Mouse (Mus musculus): ENCODE data around the gene Gli3. TPM values are rescaled to one million over a fixed set of nuclear protein-coding genes. Genes with fewer than 3 reads are reported as not detected.

Gene Gli3
- polyA plus RNA-seq, 1 experiment from 2014 or later: 20.5 TPM

DNA sequence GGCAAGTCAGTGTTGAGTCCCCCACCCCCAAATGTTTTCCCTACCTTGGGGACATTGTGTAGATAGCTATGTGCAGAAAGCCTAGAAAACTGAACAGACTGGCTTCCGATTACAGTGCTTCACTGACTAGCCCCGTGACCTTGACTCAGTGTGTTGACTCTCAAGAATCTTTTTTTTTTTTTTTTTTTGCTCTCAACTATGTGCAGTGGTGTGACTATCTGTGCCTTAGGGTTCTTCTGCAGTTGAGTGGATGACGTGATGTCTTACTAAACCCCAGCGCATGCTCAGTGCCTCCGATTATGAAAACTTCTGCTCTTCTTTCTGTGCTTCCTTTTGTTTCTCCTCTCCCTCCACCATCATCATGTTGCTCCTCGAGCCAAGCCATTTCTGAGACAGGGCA is 87.7 kb downstream of the Gli3 start:
- Histone ChIP-seq H3K4me2 (ENCODE audit: low read depth, low read length) (no peak overlapping the region), H3K27me3 (replicated peaks; ENCODE audit: control insufficient read depth, insufficient read depth, low read length) (no peaks in the 10 kb centered on the region), H3K4me3 (ENCODE audit: low read depth, low read length) (no peak overlapping the region), H3K9me3 (ENCODE audit: control insufficient read depth, low read length) (no peaks in the 10 kb centered on the region), H3K9ac (ENCODE audit: low read depth, low read length) (no peak overlapping the region), H3K27ac (replicated peaks; ENCODE audit: low read depth, low read length) (peak overlapping the region; percentile 58; the same call in 1 of the 2 replicates), H3K4me1 (ENCODE audit: control insufficient read depth, insufficient read depth, low read length) (peaks cover 40% of the 10 kb centered on the region), H3K36me3 (ENCODE audit: control insufficient read depth, insufficient read depth, low read length) (0 out of 2 replicates have a peak, but pooled peaks cover 2% of the 10 kb centered on the region)
- 48% methylated on average over 6 of the region's 6 CpGs for WGBS
- ATAC-seq (ENCODE audit: low read depth): no peak
- DNase-seq (ENCODE audit: low spot score): peak; percentile 26

DNA sequence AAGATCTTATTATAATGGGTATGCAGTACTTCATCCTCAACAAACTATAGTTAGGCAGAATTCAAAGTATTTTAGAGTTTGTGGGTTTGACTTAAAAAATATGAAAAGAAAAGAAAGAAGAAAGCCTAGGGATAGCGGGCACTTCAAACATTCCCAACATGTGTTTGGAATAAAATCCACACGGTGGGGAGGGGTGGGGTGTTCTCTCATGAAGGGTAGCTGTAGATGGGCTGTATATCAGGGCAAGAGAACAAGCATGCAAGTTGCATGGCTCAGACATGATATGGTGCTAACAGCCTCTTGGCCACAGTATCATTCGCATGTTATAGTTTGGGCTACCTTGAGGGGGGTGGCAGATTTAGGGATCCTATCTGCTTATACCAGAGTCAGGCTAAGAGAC is 89.0 kb downstream of the Gli3 start:
- peaks cover 32% of the 10 kb centered on the region for H3K4me1 ChIP-seq (ENCODE audit: control insufficient read depth, insufficient read depth, low read length)
- H3K9me3 ChIP-seq (ENCODE audit: control insufficient read depth, low read length): no peaks in the 10 kb centered on the region
- WGBS: 39% methylated on average over 3 of the region's 3 CpGs
- H3K4me2 ChIP-seq (ENCODE audit: low read depth, low read length): no peak overlapping the region
- H3K27ac ChIP-seq (replicated peaks; ENCODE audit: low read depth, low read length): peak overlapping the region; percentile 58; the same call in 1 of the 2 replicates
- no peak overlapping the region for H3K4me3 ChIP-seq (ENCODE audit: low read depth, low read length)
- H3K27me3 ChIP-seq (replicated peaks; ENCODE audit: control insufficient read depth, insufficient read depth, low read length): no peaks in the 10 kb centered on the region
- no peak for DNase-seq (ENCODE audit: low spot score)
- peak; percentile 20; the same call in 1 of the 2 replicates for ATAC-seq (ENCODE audit: low read depth)
- 0 out of 2 replicates have a peak, but pooled peaks cover 2% of the 10 kb centered on the region for H3K36me3 ChIP-seq (ENCODE audit: control insufficient read depth, insufficient read depth, low read length)
- no peak overlapping the region for H3K9ac ChIP-seq (ENCODE audit: low read depth, low read length)

DNA sequence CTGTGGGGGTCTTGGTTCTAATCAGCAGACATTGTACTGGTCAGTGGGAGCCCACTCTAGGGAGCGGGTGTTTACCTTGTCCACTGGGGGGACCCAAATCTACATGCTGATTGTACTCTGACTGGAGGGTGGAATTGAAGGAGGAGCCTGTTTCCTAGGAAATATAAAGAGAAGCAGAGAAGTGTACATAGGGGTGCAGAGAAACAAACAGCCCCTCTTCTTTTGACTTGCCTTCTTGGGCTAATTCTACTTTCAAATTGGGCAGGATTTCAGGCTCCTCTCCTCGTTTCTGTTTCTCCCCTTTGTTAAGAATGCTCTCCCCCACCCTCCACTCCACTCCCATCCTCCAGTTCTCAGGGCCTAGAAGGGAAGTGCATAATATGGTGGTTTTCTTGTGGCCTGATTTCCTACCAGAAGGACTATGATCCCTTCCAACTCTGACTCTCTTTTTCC is 93.6 kb downstream of the Gli3 start:
- 40% methylated on average over 2 of the region's 2 CpGs for WGBS
- Histone ChIP-seq H3K9ac (ENCODE audit: low read depth, low read length) (no peak overlapping the region), H3K4me3 (ENCODE audit: low read depth, low read length) (no peak overlapping the region), H3K27ac (replicated peaks; ENCODE audit: low read depth, low read length) (no peak overlapping the region), H3K9me3 (ENCODE audit: control insufficient read depth, low read length) (no peaks in the 10 kb centered on the region), H3K4me1 (ENCODE audit: control insufficient read depth, insufficient read depth, low read length) (peaks cover 15% of the 10 kb centered on the region), H3K27me3 (replicated peaks; ENCODE audit: control insufficient read depth, insufficient read depth, low read length) (no peaks in the 10 kb centered on the region), H3K36me3 (ENCODE audit: control insufficient read depth, insufficient read depth, low read length) (no peaks in the 10 kb centered on the region), H3K4me2 (ENCODE audit: low read depth, low read length) (no peak overlapping the region)
- ATAC-seq (ENCODE audit: low read depth) (no peak), DNase-seq (ENCODE audit: low spot score) (no peak)

- Histone ChIP-seq H3K27me3 (replicated peaks; ENCODE audit: control insufficient read depth, insufficient read depth, low read length) (no peaks in the 10 kb centered on the region), H3K9me3 (ENCODE audit: control insufficient read depth, low read length) (no peaks in the 10 kb centered on the region), H3K9ac (ENCODE audit: low read depth, low read length) (no peak overlapping the region), H3K4me2 (ENCODE audit: low read depth, low read length) (no peak overlapping the region), H3K4me1 (ENCODE audit: control insufficient read depth, insufficient read depth, low read length) (peaks cover 2% of the 10 kb centered on the region; the same call in 1 of the 2 replicates), H3K4me3 (ENCODE audit: low read depth, low read length) (no peak overlapping the region), H3K27ac (replicated peaks; ENCODE audit: low read depth, low read length) (no peak overlapping the region), H3K36me3 (ENCODE audit: control insufficient read depth, insufficient read depth, low read length) (no peaks in the 10 kb centered on the region)
- no peak for ATAC-seq (ENCODE audit: low read depth)
- WGBS: 76% methylated on average over 3 of the region's 3 CpGs
- DNase-seq (ENCODE audit: low spot score): no peak
Measured at GRCm38 (mm10) chr13:15561441-15561840, 98.4 kb downstream of the Gli3 start.

DNA sequence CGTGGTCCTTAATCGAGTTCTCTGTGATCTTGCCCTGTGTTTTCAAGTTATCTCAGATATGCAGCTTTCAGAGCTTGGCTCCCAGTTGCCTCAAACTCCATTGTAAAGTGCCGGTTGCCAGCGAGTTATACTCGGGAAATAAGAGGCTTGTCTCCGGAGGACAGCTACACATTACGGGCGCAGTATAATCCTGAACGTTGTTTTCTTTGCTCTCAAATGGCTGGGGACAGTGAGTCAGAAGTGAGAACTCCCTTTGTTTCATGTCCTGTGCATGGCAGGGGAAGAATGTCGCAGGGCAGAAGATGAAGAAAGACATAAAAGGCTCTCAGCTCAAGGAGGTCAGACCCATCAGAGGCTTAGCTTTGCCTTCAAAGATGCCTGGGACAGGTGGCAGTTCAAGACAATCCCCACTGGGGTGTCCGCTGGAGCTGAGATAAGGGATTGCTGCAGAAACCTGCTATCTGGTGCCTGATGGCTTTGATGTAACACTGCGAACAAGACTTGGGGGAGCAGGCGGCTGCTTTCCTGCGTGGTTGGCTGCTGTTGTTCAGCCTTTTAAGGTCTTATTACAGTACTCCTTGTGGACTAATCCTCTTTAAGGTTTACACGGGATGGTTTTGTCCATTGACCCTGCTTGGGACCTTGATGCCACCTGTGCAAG is 108.0 kb downstream of the Gli3 start:
- Histone ChIP-seq H3K36me3 (ENCODE audit: control insufficient read depth, insufficient read depth, low read length) (no peaks in the 10 kb centered on the region), H3K9me3 (ENCODE audit: control insufficient read depth, low read length) (no peaks in the 10 kb centered on the region), H3K27me3 (replicated peaks; ENCODE audit: control insufficient read depth, insufficient read depth, low read length) (no peaks in the 10 kb centered on the region), H3K4me2 (ENCODE audit: low read depth, low read length) (no peak overlapping the region), H3K9ac (ENCODE audit: low read depth, low read length) (no peak overlapping the region), H3K4me1 (ENCODE audit: control insufficient read depth, insufficient read depth, low read length) (peaks cover 13% of the 10 kb centered on the region), H3K4me3 (ENCODE audit: low read depth, low read length) (no peak overlapping the region), H3K27ac (replicated peaks; ENCODE audit: low read depth, low read length) (no peak overlapping the region)
- DNase-seq (ENCODE audit: low spot score) (no peak), ATAC-seq (ENCODE audit: low read depth) (no peak)
- WGBS: 44% methylated on average over 15 of the region's 15 CpGs

GRCm38 (mm10) chr13:15577133-15577917 is 114.3 kb downstream of the Gli3 start:
- no peak overlapping the region for H3K9ac ChIP-seq (ENCODE audit: low read depth, low read length)
- no peaks in the 10 kb centered on the region for H3K9me3 ChIP-seq (ENCODE audit: control insufficient read depth, low read length)
- DNase-seq (ENCODE audit: low spot score) (peak; percentile 83), ATAC-seq (ENCODE audit: low read depth) (peak; percentile 79)
- no peaks in the 10 kb centered on the region for H3K27me3 ChIP-seq (replicated peaks; ENCODE audit: control insufficient read depth, insufficient read depth, low read length)
- H3K4me3 ChIP-seq (ENCODE audit: low read depth, low read length): no peak overlapping the region
- H3K36me3 ChIP-seq (ENCODE audit: control insufficient read depth, insufficient read depth, low read length): no peaks in the 10 kb centered on the region
- peaks cover 18% of the 10 kb centered on the region for H3K4me1 ChIP-seq (ENCODE audit: control insufficient read depth, insufficient read depth, low read length)
- 33% methylated on average over 8 of the region's 8 CpGs for WGBS
- no peak overlapping the region for H3K4me2 ChIP-seq (ENCODE audit: low read depth, low read length)
- peak overlapping the region; percentile 59 for H3K27ac ChIP-seq (replicated peaks; ENCODE audit: low read depth, low read length)

- Histone ChIP-seq H3K4me2 (ENCODE audit: low read depth, low read length) (no peak overlapping the region), H3K9ac (ENCODE audit: low read depth, low read length) (no peak overlapping the region), H3K27ac (replicated peaks; ENCODE audit: low read depth, low read length) (no peak overlapping the region), H3K4me3 (ENCODE audit: low read depth, low read length) (no peak overlapping the region), H3K9me3 (ENCODE audit: control insufficient read depth, low read length) (no peaks in the 10 kb centered on the region), H3K36me3 (ENCODE audit: control insufficient read depth, insufficient read depth, low read length) (no peaks in the 10 kb centered on the region), H3K4me1 (ENCODE audit: control insufficient read depth, insufficient read depth, low read length) (peaks cover 18% of the 10 kb centered on the region), H3K27me3 (replicated peaks; ENCODE audit: control insufficient read depth, insufficient read depth, low read length) (no peaks in the 10 kb centered on the region)
- ATAC-seq (ENCODE audit: low read depth) (no peak), DNase-seq (ENCODE audit: low spot score) (peak; percentile 45)
- WGBS: 48% methylated on average over 5 of the region's 5 CpGs
Measured at GRCm38 (mm10) chr13:15580458-15580857, 117.4 kb downstream of the Gli3 start.

DNA sequence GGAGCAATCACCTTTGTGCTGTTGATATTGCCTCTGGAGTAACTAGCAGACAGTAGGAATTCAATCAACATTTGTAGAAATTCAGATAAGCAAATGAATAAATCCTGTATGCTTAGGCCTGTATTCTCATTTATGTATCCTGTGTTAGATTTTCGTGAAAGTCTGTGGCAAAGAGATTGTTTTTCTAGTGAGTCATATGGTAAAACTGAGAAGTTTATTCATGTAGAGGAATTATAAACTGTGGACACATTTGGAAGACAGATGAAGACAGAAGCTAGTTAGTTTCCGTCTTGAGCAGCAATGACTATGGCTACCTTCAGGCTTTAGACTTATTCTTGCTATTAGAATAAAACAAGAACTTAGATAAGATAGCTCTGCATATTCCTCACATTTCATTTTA is 122.9 kb downstream of the Gli3 start:
- no peak overlapping the region for H3K4me2 ChIP-seq (ENCODE audit: low read depth, low read length)
- no peaks in the 10 kb centered on the region for H3K27me3 ChIP-seq (replicated peaks; ENCODE audit: control insufficient read depth, insufficient read depth, low read length)
- H3K9ac ChIP-seq (ENCODE audit: low read depth, low read length): no peak overlapping the region
- 58% methylated on average over 2 of the region's 2 CpGs for WGBS
- H3K9me3 ChIP-seq (ENCODE audit: control insufficient read depth, low read length): no peaks in the 10 kb centered on the region
- no peak overlapping the region for H3K4me3 ChIP-seq (ENCODE audit: low read depth, low read length)
- H3K36me3 ChIP-seq (ENCODE audit: control insufficient read depth, insufficient read depth, low read length): no peaks in the 10 kb centered on the region
- ATAC-seq (ENCODE audit: low read depth) (no peak), DNase-seq (ENCODE audit: low spot score) (no peak)
- 0 out of 2 replicates have a peak, but pooled peaks cover 4% of the 10 kb centered on the region for H3K4me1 ChIP-seq (ENCODE audit: control insufficient read depth, insufficient read depth, low read length)
- no peak overlapping the region for H3K27ac ChIP-seq (replicated peaks; ENCODE audit: low read depth, low read length)
